Mouse (Mus musculus) gastrocnemius, postnatal 14 days (tissue): Measurements from ENCODE around the gene Txndc2. TPM values are rescaled to one million over a fixed set of nuclear protein-coding genes. Genes with fewer than 3 reads are reported as not detected.
"Not testable (repeated sequence)": the region's sequence is repeated elsewhere in the genome, so short reads cannot be mapped to it uniquely, and the experiment has no call there.

ENCODE experiments used
- DNase-seq: peaks from one replicate; pipeline ENCODE4 v3.0.0; 2021; ENCODE audit warnings: mixed read lengths
- intact Hi-C: fragments of 180-260 bp; cut with DNase I; formaldehyde crosslinking; loops from one replicate; pipeline ENCODE4 v1.15.1; 2025; ENCODE audit warnings: low total_unique reads
- total RNA-seq, 2 experiments: library from RNA; stranded (reverse); gene quantifications; 2 replicates each; pipeline ENCODE4 v1.2.3; 2021

The Txndc2 gene
- total RNA-seq, 2 experiments from 2014 or later, result not detected

GRCm38 (mm10) chr17:65657958-65658357 lies 16.0 kb upstream of the Txndc2 start:
- intact Hi-C loops, result no loop called here
- DNase-seq, result no peak

DNA sequence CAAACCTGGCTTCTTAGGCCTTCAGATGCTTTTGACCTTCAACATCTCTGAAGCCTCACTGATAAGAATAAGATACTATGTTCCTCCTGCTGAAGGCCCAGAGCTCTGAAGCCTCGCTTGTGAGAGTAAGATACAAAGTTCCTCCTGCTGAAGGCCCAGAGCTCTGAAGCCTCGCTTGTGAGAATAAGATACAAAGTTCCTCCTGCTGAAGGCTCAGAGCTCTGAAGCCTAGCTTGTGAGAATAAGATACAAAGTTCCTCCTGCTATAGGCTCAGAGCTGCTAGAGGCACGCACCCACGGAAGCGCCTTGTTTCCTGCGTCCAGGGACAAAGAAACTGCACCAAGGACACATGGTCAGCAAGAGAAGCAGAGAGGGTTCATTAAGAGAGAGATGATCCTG lies 14.8 kb upstream of the Txndc2 start:
- intact Hi-C loops, result no loop called here
- no peak for DNase-seq

DNA sequence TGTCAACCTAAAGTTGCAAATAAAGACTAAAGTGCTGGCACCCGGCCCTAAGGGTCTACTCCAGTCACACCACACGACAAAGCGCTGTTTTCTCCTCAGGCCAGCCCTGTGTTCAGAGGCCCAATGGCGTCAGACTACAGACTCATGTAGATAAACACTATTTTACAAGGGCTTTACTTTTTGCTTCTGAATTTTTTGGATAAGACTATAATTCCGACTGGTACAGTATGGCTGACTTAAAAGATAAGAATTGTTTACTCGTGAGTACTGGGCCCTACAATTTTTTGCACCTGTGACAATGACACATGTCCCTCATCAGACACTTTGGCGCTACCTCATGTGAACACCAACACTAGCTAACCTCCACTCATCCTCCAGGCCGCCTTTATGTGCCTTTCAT lies 14.1 kb upstream of the Txndc2 start:
- DNase-seq, result no peak
- intact Hi-C loops, result no loop called here

DNA sequence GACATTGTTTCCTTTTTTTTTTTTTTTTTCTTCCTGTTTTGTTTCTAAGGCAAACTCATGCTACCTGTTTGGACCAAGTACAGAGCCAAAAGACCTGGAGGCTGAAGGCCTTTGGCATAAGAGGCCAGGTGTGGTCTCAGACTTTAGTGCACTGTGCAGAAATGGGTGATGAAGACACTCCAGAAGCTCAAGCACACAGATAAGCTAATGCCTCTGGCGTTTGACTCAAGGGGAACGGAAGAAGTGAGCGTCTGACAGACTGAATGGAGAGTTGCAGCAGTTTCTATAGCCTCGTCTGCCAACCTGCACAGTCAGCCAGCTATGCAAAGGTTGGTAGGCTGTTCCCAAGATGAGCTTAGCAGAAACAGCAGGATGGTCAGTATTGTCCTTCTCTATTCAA lies 13.6 kb upstream of the Txndc2 start:
- intact Hi-C loops, result no loop called here
- DNase-seq, result no peak

DNA sequence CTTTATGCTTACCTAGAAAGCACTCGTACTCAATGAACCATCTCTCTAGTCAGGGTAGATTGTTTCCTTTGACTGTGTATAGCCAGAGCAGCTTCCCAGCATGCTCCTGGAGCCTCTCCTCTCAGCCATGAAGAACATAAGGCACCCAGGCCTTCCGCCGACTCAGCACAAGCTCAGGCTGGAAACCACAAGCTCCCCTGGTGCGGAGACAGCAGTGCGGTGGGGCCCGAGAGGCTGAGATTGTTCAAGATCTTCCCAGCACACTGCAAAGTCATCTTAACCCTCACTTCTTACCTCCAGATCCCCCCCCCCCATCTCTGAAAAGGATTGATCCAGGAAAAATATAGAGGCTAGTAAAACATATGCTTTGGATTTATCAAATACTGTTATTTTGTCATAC lies 8.6 kb upstream of the Txndc2 start:
- intact Hi-C loops, result no loop called here
- DNase-seq, result no peak

DNA sequence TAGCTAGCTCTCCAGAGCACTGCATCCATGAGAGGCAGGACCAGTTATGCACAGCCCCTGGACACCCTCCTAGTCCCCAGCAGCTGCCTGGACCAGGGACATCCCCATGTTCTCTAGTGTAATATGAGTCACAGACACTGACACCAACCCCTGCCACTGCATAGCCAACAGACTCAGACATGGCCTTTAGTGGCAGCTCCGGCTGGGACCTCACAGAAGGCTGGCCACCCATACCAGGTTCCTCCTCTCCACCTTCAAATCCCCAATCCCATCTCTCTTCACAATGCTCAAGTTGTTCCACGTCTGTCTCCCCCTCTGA lies 7.2 kb upstream of the Txndc2 start:
- DNase-seq, result peak; percentile 21
- intact Hi-C loops, result no loop called here

DNA sequence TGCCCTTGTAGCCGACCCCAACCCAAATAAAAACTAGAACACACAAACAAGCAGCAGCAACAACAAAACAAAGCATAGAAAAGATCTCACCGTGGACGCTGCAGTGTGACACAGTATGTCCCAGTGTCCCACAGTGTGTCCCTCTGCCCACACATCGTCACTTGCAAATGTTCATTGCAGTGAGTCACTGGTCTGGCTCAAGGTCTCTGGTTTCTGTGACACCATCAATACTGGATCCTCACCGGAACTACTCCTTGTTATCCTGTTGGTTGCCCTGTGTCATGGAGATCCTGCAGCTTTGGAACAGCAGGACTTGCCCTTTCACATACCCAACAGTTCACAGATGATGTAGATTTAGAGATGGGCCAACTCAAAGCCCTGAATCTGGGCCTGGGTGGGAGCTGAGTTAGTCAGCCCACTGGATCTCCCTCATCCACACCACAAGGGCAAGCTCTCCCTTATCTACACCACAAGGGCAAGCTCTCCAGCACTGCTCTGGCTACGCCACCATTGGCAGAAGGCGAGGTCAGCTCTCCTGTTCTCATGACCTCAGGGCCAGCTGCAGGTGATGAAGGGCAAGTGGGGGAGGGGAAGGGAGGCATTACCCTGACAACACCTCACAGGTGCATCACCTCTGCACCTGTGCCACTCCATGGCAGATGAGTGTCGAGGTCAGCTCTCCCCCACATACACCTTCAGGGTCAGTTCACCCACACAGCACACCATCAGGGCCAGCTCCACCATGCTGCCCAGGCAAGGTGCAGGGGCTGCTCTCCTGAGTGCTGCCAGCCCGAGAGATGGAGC lies 6.6 kb upstream of the Txndc2 start:
- intact Hi-C loops, result no loop called here
- no peak for DNase-seq

GRCm38 (mm10) chr17:65647961-65648360 lies 6.0 kb upstream of the Txndc2 start:
- intact Hi-C loops, result no loop called here
- no peak for DNase-seq

DNA sequence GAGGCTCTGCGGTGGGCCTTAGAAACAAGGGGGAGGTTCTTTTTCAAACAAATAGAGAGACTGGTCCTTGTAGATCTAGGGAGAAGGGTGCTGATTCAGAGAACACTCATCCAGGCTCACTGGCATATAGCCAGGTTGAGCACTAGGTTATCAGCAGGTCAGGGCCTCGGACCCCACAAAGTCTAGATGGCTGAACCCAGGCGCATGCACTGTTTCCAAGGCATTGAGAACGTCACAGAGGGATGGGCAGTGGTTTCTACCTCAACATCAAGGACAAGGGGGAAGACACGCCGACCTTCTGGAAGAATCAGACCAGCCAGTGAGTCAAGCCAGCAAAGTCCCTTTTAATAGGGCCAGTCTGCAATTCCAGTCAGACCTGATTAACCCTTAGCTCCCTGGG lies 5.3 kb upstream of the Txndc2 start:
- no peak for DNase-seq
- intact Hi-C loops, result no loop called here

DNA sequence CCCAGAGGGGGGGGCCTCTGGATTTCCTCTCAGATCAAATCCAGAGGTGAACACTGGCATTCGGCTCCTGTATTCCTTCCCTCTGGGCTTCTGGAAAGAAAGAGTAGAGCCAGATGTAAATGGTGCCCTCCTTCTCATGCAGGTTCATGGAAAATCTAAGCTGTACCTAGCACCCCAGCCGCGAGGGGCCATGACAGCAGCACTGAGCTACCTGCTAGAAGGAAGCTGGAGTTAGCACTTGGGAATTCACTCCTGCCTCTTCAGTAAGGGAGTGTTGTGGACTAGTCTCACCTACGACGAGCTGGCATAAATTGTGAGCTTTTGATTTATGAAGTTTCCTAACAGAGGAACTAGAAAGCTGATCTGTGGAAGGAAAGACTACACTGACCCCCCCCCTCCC lies 1.6 kb upstream of the Txndc2 start:
- intact Hi-C loops, result no loop called here
- no peak for DNase-seq

- peak; percentile 32 for DNase-seq
- intact Hi-C loops, result no loop called here
These were observed 1.1 kb upstream of the Txndc2 start for GRCm38 (mm10) chr17:65643051-65643521.

GRCm38 (mm10) chr17:65642578-65642991 lies 617 bp upstream of the Txndc2 start:
- intact Hi-C loops, result no loop called here
- no peak for DNase-seq

- intact Hi-C loops, result no loop called here
- no peak for DNase-seq
These were observed 2.8 kb downstream of the Txndc2 start for GRCm38 (mm10) chr17:65639144-65639543.

GRCm38 (mm10) chr17:65635715-65636360 lies 6.1 kb downstream of the Txndc2 start:
- DNase-seq, result no peak
- intact Hi-C loops, result no loop called here

- intact Hi-C loops, result no loop called here
- no peak for DNase-seq
These were observed 12.0 kb downstream of the Txndc2 start for GRCm38 (mm10) chr17:65629943-65630342.

GRCm38 (mm10) chr17:65628823-65629532 lies 13.0 kb downstream of the Txndc2 start:
- DNase-seq, intact Hi-C loops: not testable (repeated sequence)

DNA sequence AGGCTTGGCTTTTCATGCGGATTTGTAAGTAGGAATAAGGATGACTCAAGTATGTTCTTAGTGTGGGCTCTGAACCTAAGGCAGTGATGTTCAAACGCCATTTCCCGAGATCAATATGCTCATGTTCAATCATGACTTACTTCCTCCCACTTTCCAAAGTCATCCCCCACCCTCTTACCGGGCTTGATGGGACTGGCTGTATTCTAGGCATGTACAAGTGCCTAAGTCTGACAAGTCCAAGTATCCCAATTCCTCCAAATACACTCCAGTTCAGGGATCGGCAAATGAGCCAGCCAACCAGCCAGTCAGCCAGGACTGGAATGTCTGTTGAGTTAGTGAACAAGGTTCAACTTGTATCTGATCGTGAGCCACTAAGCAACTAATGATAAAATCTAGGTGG lies 15.7 kb downstream of the Txndc2 start:
- intact Hi-C loops, result no loop called here
- no peak for DNase-seq

DNA sequence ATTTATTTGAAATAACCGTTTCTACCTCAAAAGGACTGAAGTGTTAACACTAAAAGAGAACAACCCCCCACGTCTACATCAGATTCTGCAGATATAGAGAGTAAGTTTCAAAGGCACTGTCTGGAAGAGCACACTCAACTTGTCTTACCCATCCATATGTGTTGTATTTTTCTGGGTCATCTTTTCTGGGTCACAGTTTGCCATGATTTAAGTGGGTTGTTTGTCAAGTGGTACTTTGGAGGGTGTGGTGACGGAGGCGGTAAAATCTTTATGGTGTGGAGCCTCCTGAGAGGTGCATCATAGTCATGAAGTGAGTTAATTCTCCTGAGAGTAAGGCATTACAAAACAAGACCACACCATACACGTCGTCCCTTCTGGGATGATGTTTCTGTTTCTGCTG lies 16.4 kb downstream of the Txndc2 start:
- no peak for DNase-seq
- intact Hi-C loops, result no loop called here

- intact Hi-C loops, result no loop called here
These were observed 18.8 kb downstream of the Txndc2 start for GRCm38 (mm10) chr17:65623130-65623529.

DNA sequence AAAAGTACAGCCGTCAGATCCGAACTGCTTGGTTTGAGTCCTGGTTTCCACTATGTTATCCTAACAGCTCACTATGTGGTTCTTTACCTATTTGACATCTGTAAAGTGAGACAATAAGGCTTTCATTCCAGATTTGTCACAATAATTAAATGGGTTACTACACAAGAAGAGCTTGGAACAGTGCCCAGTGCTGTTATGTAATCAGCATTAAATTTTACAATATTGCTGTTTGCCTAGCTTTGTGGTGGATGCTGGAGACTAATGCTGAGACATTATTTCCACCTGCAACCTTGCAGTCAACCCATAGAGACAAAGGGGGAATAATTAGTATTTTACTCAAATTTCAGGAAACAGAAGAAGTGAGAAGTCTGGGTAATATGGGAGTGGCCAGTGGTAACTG lies 23.5 kb downstream of the Txndc2 start:
- intact Hi-C loops, result loop anchor here (10.0 kb wide), 1 partner anchor 166 kb away; the partner anchor contains the start of gene Ppp4r1

More at GRCm38 (mm10) chr17:65623130-65623529, 18.8 kb downstream of the Txndc2 start:
- DNase-seq, result no peak

More for the DNA sequence above, 23.5 kb downstream of the Txndc2 start:
- no peak for DNase-seq
